Mouse (Mus musculus) gastrocnemius, adult 18-20 months (tissue): ENCODE measurements around the gene Ikbip. TPM values are rescaled to one million over a fixed set of nuclear protein-coding genes. Genes with fewer than 3 reads are reported as not detected.

ENCODE experiments used
- DNase-seq: peaks from one replicate; pipeline ENCODE4 v3.0.0; 2021; ENCODE audit warnings: low spot score
- total RNA-seq, 2 experiments: library from RNA; stranded (reverse); gene quantifications; 2 replicates each; pipeline ENCODE4 v1.2.3; 2021

The Ikbip gene
- total RNA-seq, 2 experiments from 2014 or later = 9.7 to 12.7 TPM

DNA sequence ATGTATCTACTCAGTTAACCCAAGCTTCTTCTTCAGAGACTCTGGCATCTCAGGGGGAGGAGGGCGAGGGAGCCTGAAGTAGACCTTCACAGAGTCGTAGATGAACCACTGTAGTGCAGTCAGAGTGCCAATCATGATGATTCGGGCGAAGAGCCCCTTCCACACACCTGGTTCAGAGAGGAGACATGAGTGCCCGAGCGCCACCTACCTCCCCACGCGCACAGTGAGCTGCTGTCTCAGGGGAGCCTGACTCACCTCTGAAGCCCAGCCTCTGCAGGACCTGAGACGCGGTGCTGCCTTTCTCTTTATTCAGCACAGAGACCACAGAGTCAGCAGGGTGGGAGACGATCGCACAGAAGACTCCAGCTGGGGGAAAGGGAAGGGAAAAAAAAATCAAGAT, 34.2 kb downstream of the Ikbip start:
- DNase-seq = no peak

DNA sequence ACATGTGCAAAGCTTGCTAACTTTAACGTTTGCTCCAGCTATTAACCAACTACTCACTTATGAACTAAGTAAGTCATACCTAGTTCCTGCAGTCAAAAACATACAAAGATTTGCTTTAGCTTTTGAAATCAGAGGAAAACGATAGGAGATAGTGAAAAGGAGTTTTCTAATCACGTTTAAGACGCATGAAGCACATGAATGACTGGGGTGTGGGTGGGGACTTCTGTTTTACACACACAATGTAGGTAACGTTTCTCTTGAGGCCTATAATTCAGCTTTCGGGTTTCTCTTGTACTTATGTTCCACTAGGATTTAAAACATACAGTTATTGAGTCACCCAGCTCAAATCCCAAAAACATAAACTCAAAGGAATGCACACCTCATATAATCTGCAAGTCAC, 39.9 kb downstream of the Ikbip start:
- no peak for DNase-seq

DNA sequence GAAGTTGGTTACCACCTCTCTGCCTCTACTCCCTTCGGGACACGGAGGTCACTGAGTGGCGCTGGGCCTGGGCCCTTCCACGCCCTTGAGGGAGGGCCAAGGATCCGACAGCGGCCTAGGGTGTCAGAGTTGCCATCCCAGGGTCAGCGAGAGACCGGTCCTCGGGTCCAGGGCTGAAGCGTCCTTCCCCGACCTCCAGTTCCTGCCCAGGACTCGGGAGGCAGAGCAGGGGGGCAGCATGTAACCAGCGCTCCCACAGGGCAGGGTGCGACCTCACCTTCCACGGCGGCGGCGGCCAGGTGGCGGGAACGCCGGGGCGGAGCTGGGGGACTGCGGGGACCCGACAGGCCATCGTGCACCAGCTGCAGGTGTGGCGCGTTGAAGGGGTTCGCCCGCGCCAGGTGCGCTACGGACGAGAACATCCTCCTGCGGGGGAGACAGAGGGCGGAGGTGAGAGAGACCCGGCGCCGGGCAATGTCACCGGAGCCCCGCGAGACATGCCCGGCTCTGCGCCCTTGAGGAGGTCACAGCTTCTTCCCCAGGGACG, 40.6 kb downstream of the Ikbip start:
- peak; percentile 53 for DNase-seq

- peak; percentile 98 for DNase-seq
These were observed 41.4 kb downstream of the Ikbip start, which contains the start of gene Slc25a3 for GRCm38 (mm10) chr10:91123828-91124822. TSS of gene Slc25a3 (minus strand) at chr10:91124059.

DNA sequence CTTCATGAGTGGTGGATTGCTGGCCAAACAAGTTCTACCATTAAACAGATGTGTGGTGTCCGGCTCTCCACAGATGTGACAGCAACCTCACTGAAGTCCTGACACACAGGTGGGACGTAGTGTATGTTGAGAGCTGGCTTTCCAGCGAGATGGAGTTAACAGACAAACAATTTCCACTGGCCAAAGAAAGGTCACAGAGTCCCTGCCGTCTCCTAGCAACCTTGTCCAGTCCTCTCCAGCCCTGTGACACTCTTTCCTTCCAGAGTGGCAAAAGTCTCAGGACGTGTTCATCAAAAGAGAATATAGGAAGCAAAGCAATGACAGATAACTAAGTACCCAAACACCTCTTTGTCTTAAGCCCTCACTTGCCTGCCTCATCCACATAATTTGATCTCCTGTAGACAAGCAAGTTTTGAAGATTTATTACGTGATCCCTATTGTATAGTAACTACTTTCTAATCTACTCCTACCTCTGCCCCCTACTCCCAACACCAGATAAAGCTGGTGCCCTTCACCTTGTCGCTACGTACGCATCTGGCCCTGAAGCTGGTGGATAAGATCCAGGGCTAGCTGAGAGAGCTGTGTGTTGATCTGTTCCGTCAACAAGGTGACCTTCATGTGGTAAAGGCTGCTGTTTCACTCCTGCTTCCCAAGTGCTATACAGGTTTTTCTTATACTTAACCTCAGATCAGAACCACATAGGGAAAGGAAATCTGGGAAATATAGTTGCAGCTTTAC, 44.0 kb downstream of the Ikbip start:
- DNase-seq = no peak

DNA sequence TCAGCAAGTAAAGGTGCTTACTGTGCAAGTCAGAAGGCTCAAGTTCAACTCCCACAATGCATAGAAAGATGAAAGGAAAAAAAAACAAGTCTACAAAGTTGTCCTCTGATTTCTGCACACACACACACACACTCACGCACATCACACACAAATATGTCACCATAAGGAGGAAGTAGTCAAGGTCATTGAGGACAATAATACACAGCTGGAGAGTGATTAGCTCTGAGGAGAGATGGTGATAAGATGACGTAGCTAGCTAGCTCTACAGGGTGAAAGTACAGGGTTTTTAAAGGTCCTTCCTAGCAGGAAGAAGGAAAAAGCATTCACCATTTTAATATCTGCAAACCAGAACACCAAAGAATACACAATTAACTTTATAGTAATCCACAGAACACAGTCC, 44.7 kb downstream of the Ikbip start:
- no peak for DNase-seq

DNA sequence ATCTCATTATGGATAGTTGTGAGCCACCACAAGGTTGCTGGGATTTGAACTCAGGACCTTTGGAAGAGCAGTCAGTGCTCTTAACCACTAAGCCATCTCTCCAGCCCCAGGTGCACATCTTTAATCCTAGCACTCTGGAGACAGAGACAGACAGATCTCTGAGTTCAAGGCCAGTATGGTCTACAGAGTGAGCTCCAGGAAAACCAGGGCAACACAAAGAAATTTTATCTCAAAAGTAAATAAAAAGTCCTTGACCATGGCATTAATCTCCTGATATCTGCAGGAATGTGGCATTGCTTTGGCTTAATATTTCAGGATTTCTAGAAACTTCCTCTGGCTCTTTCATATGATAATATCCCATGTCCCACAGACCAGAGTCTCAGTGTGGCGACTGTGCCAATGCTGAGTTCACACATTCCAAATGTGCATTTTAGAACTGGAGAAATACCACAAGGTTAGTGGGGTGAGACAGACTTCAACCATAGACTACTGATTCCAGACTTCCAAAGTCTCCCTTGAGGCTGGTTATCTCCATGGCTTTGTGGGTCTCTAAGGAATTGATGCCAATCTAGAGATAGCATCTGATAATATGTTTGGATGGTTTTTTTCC, 45.9 kb downstream of the Ikbip start:
- no peak for DNase-seq

- no peak for DNase-seq
These were observed 48.1 kb downstream of the Ikbip start for GRCm38 (mm10) chr10:91130792-91131191.

DNA sequence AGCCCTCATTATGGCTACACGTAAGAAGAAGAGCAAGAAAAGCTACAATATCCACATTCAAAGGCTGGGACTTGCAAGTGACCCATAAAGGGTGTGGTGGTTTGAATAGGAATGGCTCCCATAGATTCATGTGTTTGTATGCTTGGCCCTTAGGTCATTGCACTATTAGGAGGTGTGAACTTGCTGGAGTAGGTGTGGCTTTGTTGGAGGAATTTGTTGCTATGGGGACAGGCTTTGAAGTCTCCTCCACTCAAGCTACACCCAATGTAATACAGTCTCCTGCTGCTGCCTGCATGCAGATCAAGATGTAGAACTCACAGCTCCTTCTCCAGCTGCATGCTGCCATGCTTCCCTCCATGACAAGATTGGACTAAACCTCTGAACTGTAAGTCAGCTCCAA, 48.8 kb downstream of the Ikbip start:
- no peak for DNase-seq

DNA sequence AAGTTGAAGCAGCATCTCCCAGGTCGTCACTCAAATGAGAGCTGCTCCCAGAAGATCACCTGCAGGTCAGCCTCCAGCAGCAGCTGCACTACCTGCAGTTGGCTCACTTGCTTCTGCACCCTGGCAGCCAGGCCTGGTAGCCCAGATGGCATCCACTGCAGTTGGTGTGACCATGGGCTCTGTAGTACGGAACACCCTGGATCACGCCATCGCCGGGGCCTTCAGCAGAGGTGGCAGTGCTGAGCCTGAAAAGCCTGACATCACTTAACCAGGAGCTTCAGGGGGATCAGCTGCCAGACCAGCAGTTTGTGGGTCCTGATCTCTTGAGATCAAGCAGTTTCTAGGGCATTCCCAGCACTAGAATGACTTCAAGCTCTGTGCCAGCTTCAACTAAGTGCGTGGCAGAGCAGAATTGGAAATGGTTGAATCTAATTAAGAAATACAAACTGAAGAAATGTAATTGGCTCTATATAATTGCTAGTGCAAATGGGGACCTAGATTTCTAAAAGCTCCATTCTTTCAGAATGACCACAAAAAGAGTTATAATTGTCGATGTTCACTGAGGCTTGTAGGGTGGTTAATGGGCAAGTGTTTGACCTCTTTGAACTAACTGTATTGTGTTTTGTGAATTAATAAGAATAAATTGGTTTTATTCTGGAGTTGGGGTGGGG, 52.7 kb downstream of the Ikbip start:
- no peak for DNase-seq

DNA sequence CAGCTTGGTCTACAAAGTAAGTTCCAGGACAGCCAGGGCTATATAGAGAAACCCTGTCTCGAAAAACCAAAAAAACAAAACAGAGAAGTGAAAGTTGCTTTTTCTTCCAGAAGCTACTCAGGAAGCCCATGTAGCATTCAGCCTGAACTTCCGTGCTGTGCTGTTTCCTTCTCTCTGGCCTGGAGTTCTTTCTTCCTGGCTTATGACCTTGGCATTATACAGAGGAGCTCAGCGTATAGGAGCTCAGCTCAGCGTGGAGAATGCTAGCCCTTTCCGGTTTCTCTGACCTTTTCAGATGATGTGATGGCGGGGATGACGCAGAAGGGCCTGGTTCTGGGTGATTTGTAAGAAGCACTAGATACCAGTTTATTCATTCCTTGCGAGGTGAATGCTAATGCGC, 54.7 kb downstream of the Ikbip start:
- DNase-seq = no peak

- DNase-seq = no peak
These were observed 55.6 kb downstream of the Ikbip start for GRCm38 (mm10) chr10:91138317-91138716.

- DNase-seq = no peak
These were observed 56.5 kb downstream of the Ikbip start for GRCm38 (mm10) chr10:91139148-91139766.

DNA sequence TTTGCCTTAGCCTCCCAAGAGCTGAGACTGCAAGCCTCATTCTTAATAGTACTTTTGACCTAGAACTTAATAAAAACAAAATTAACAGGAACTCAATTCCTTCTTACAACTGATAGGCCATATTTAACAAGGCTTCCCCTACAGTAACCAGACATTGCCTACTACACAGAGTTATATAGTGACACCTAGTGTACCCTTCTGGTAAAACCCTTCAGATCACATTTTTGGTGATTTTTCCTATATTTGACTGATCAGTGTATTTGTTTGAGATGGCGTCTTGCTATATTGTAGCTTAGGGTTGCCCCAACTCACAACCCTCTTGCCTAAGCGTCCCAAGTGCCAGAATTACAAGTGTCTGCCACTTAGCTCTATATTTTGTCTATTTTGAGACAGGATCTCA, 58.8 kb downstream of the Ikbip start:
- no peak for DNase-seq

- DNase-seq = no peak
These were observed 60.0 kb downstream of the Ikbip start for GRCm38 (mm10) chr10:91142654-91143191.

- no peak for DNase-seq
These were observed 60.8 kb downstream of the Ikbip start for GRCm38 (mm10) chr10:91143313-91144230.

- no peak for DNase-seq
These were observed 62.7 kb downstream of the Ikbip start for GRCm38 (mm10) chr10:91145413-91145812.
